Comparison of ENCODE assay signal across 11 mouse cellular contexts in genomic region chr5:22511824-22512223, GRCm38 (mm10). TPM values are rescaled to one million over a fixed set of nuclear protein-coding genes. Genes with fewer than 3 reads are reported as not detected.
DNase-seq lines count a peak whose midpoint lies in the region; ATAC-seq and TF ChIP-seq lines count a peak whose summit lies in the region.
"Had no signal": no experiment of that assay in that cellular context is flagged by ENCODE, and none has a peak within 500 bp of the region (broad histone marks: within the 10 kb centered on the region; RNA-seq: fewer than 3 reads in every experiment).

No protein-coding gene starts in this region.

- H3K4me3 ChIP-seq in hindbrain, embryonic 11.5 days (ENCODE audit: low read depth, low read length), result no peak overlapping the region
- H3K4me3 ChIP-seq in hindbrain, embryonic 12.5 days, result no peak overlapping the region
- no peak overlapping the region for H3K4me3 ChIP-seq in thymus, adult 2 months (ENCODE audit: control insufficient read depth, insufficient read depth, low read length)
- H3K4me3 ChIP-seq: heart, embryonic 10.5 days; liver, embryonic 13.5 days; neural tube, embryonic 13.5 days had no signal

- no peaks in the 10 kb centered on the region for H3K9me3 ChIP-seq in hindbrain, embryonic 11.5 days (ENCODE audit: control insufficient read depth, low read length)
- no peaks in the 10 kb centered on the region for H3K9me3 ChIP-seq in hindbrain, embryonic 12.5 days (replicated peaks)
- H3K9me3 ChIP-seq: heart, embryonic 10.5 days; liver, embryonic 13.5 days; neural tube, embryonic 13.5 days had no signal

- H3K4me2 ChIP-seq in hindbrain, embryonic 11.5 days (replicated peaks; ENCODE audit: low read depth, low read length), result no peak overlapping the region
- H3K4me2 ChIP-seq in hindbrain, embryonic 12.5 days (replicated peaks), result no peak overlapping the region
- H3K4me2 ChIP-seq: liver, embryonic 13.5 days; neural tube, embryonic 13.5 days had no signal

- 83% methylated on average over 8 of the region's 8 CpGs for WGBS in hindbrain, embryonic 11.5 days
- 77% methylated on average over 8 of the region's 8 CpGs for WGBS in hindbrain, embryonic 12.5 days
- WGBS in thymus, adult 2 months, result 75% methylated on average over 8 of the region's 8 CpGs

- no peaks in the 10 kb centered on the region for H3K36me3 ChIP-seq in hindbrain, embryonic 11.5 days (ENCODE audit: control insufficient read depth, insufficient read depth, low read length)
- H3K36me3 ChIP-seq in hindbrain, embryonic 12.5 days, result no peaks in the 10 kb centered on the region
- H3K36me3 ChIP-seq in thymus, adult 2 months (ENCODE audit: control insufficient read depth, insufficient read depth, low read length), result no peaks in the 10 kb centered on the region; the same call in 1 of the 2 replicates

- TF ChIP-seq CTCF in thymus, adult 2 months (IDR thresholded peaks at IDR 0.05; ENCODE audit: borderline replicate concordance, control insufficient read depth, extremely low read depth, insufficient read depth, low read length, poor library complexity), result no peak

- no peak overlapping the region for H3K27ac ChIP-seq in hindbrain, embryonic 11.5 days (ENCODE audit: low read depth, low read length)
- no peak overlapping the region for H3K27ac ChIP-seq in hindbrain, embryonic 12.5 days
- H3K27ac ChIP-seq in thymus, adult 2 months (ENCODE audit: control insufficient read depth, insufficient read depth, low read length), result no peak overlapping the region
- H3K27ac ChIP-seq: heart, embryonic 10.5 days; liver, embryonic 13.5 days; neural tube, embryonic 13.5 days had no signal

- no peak for ATAC-seq in hindbrain, embryonic 11.5 days (ENCODE audit: low FRiP score)
- no peak for ATAC-seq in hindbrain, embryonic 12.5 days (ENCODE audit: low FRiP score)
- ATAC-seq in inflammation-experienced regulatory T-cells, adult 6 months, result no peak

- H3K27me3 ChIP-seq in hindbrain, embryonic 11.5 days (ENCODE audit: control insufficient read depth, insufficient read depth, low read length), result no peaks in the 10 kb centered on the region
- H3K27me3 ChIP-seq in hindbrain, embryonic 12.5 days, result no peaks in the 10 kb centered on the region
- H3K27me3 ChIP-seq in thymus, adult 2 months (ENCODE audit: control insufficient read depth, insufficient read depth, low read length), result no peaks in the 10 kb centered on the region
- H3K27me3 ChIP-seq: liver, embryonic 13.5 days; neural tube, embryonic 13.5 days had no signal

- no peak overlapping the region for H3K9ac ChIP-seq in hindbrain, embryonic 11.5 days (ENCODE audit: low read depth, low read length)
- no peak overlapping the region for H3K9ac ChIP-seq in hindbrain, embryonic 12.5 days
- H3K9ac ChIP-seq: liver, embryonic 13.5 days; neural tube, embryonic 13.5 days had no signal

- no peaks in the 10 kb centered on the region for H3K4me1 ChIP-seq in hindbrain, embryonic 11.5 days (replicated peaks; ENCODE audit: control insufficient read depth, insufficient read depth, low read length)
- no peaks in the 10 kb centered on the region for H3K4me1 ChIP-seq in hindbrain, embryonic 12.5 days
- H3K4me1 ChIP-seq in thymus, adult 2 months (replicated peaks; ENCODE audit: control insufficient read depth, insufficient read depth, low read length), result no peaks in the 10 kb centered on the region
- H3K4me1 ChIP-seq: heart, embryonic 10.5 days; liver, embryonic 13.5 days; neural tube, embryonic 13.5 days had no signal

- DNase-seq in hindbrain, embryonic 11.5 days (ENCODE audit: low spot score), result peak; percentile 43
- DNase-seq in thymus, postnatal 0 days (ENCODE audit: low spot score), result peak; percentile 5
- no peak for DNase-seq in thymus, adult 2 months
- DNase-seq in embryo, embryonic 11 days, result peak; percentile 34
- no peak for DNase-seq in adrenal gland, postnatal 14 days
- DNase-seq in spleen, adult 18-20 months, result no peak
- DNase-seq: liver, embryonic 13.5 days had no signal

- TF ChIP-seq POLR2A in thymus, adult 2 months (IDR thresholded peaks at IDR 0.05; ENCODE audit: control insufficient read depth, extremely low read depth, insufficient read depth, low read length, poor library complexity), result no peak

RNA-seq across cellular contexts. Expression of gene Orc5, which starts 38.4 kb away (rescaled TPM):
- polyA plus RNA-seq in hindbrain, embryonic 11.5 days (2014; fragmentation: Nextera tagmentation; extraction: Ambion mirVana), result 46.7 and 48.2 TPM in 2 replicates
- polyA plus RNA-seq in hindbrain, embryonic 12.5 days (2016; fragmentation: Nextera tagmentation; extraction: Ambion mirVana), result 37.5 and 38.1 TPM in 2 replicates
- polyA plus RNA-seq in thymus, postnatal 0 days (2015; fragmentation: Nextera tagmentation; extraction: Ambion mirVana), result 38.2 and 38.6 TPM in 2 replicates
- polyA plus RNA-seq in thymus, adult 2 months (2012; rRNA removed), result 5.3 and 6.1 TPM in 2 replicates
- 17.9 and 20.4 TPM in 2 replicates for total RNA-seq in adrenal gland, postnatal 14 days (2021)
- polyA plus RNA-seq in inflammation-experienced regulatory T-cells, adult 6 months (2017; shearing (Covaris generic)), result 10 to 100 TPM; 46.4 to 53.6 (median 52.9) TPM

Comparison
In these comparisons a context has a peak if more than half of its experiments do, and no peak if none do; other contexts are left out.
1. DNase-seq: peak in hindbrain, embryonic 11.5 days (single experiment), thymus, postnatal 0 days (single experiment) and embryo, embryonic 11 days (single experiment); none in thymus, adult 2 months (single experiment), adrenal gland, postnatal 14 days (single experiment) and spleen, adult 18-20 months (0 of 2).